Mouse (Mus musculus) MEL-GATA-1-ER (cell line): ENCODE results near the gene Ifrd2.

Experiments used
- DNase-seq: peaks from one replicate; pipeline ENCODE4 v3.0.0-alpha.2; 2012; ENCODE audit warnings: low read depth; ENCODE audit errors: extremely low read depth

Ifrd2 gene

GRCm38 (mm10) chr9:107619546-107619879 is 32.1 kb downstream of the Ifrd2 start:
- no peak for DNase-seq

- DNase-seq, result no peak
Observed at GRCm38 (mm10) chr9:107620954-107621353, 33.5 kb downstream of the Ifrd2 start.

GRCm38 (mm10) chr9:107624539-107624938 is 37.1 kb downstream of the Ifrd2 start:
- DNase-seq, result no peak

GRCm38 (mm10) chr9:107624951-107625350 is 37.5 kb downstream of the Ifrd2 start:
- no peak for DNase-seq

- no peak for DNase-seq
Observed at GRCm38 (mm10) chr9:107625351-107626128, 38.1 kb downstream of the Ifrd2 start.

- DNase-seq, result no peak
Observed at GRCm38 (mm10) chr9:107626158-107626843, 38.9 kb downstream of the Ifrd2 start.

- no peak for DNase-seq
Observed at GRCm38 (mm10) chr9:107626844-107627277, 39.4 kb downstream of the Ifrd2 start.

- DNase-seq, result no peak
Observed at GRCm38 (mm10) chr9:107627387-107628255, 40.2 kb downstream of the Ifrd2 start.

GRCm38 (mm10) chr9:107628721-107629410 is 41.4 kb downstream of the Ifrd2 start:
- DNase-seq, result peak; percentile 80

GRCm38 (mm10) chr9:107629411-107629730 is 41.9 kb downstream of the Ifrd2 start:
- DNase-seq, result no peak

GRCm38 (mm10) chr9:107629901-107630425 is 42.5 kb downstream of the Ifrd2 start:
- DNase-seq, result no peak

GRCm38 (mm10) chr9:107630576-107630975 is 43.1 kb downstream of the Ifrd2 start:
- DNase-seq, result no peak

- DNase-seq, result no peak
Observed at GRCm38 (mm10) chr9:107631311-107631826, 43.9 kb downstream of the Ifrd2 start.

- no peak for DNase-seq
Observed at GRCm38 (mm10) chr9:107631861-107632260, 44.4 kb downstream of the Ifrd2 start.

GRCm38 (mm10) chr9:107632478-107632877 is 45.0 kb downstream of the Ifrd2 start:
- no peak for DNase-seq

GRCm38 (mm10) chr9:107633091-107633660 is 45.7 kb downstream of the Ifrd2 start:
- DNase-seq, result no peak

- no peak for DNase-seq
Observed at GRCm38 (mm10) chr9:107633661-107634405, 46.4 kb downstream of the Ifrd2 start.

GRCm38 (mm10) chr9:107634406-107635278 is 47.2 kb downstream of the Ifrd2 start:
- no peak for DNase-seq
